Mouse (Mus musculus) MEL (cell line): ENCODE results near the gene Serinc2. TPM values are rescaled to one million over a fixed set of nuclear protein-coding genes. Genes with fewer than 3 reads are reported as not detected.

Experiments
- DNase-seq: peaks from one replicate; pipeline ENCODE4 v3.0.0; 2011; ENCODE audit warnings: low read depth, low spot score
- H3K27ac ChIP-seq: 2 replicates; pipeline ENCODE4 v1.5.1; 2012; ENCODE audit warnings: low read depth, mild to moderate bottlenecking, control low read depth, low read length, moderate library complexity; ENCODE audit not compliant: control insufficient read depth
- H3K27me3 ChIP-seq, 2 experiments: fragments of 150-350 bp in 1 of 2; sonication (generic) in 1 of 2; 2 replicates each; pipeline ENCODE4 v1.6.1; 2012; ENCODE audit warnings: low read length in 2 of 2, mild to moderate bottlenecking in 2 of 2, improper control_type of control experiment in 1 of 2, moderate library complexity in 1 of 2; ENCODE audit not compliant: insufficient read depth in 2 of 2, control insufficient read depth in 1 of 2
- H3K36me3 ChIP-seq, 2 experiments: 2 replicates each; pipeline ENCODE4 v1.6.1; 2012 to 2014; ENCODE audit warnings: low read length in 2 of 2, improper control_type of control experiment in 1 of 2, inconsistent platforms in 1 of 2, mild to moderate bottlenecking in 1 of 2; ENCODE audit not compliant: insufficient read depth in 2 of 2, control insufficient read depth in 1 of 2
- H3K4me1 ChIP-seq, 2 experiments: fragments of 150-350 bp in 1 of 2; sonication (generic) in 1 of 2; 2 replicates each; pipeline ENCODE4 v1.6.1; 2012; ENCODE audit warnings: low read length in 2 of 2, improper control_type of control experiment in 1 of 2, mild to moderate bottlenecking in 1 of 2; ENCODE audit not compliant: insufficient read depth in 2 of 2, control insufficient read depth in 1 of 2
- H3K4me3 ChIP-seq, 2 experiments: fragments of 150-350 bp in 1 of 2; sonication (generic) in 1 of 2; 2 replicates each; pipeline ENCODE4 v1.5.1; 2012; ENCODE audit warnings: low read depth in 2 of 2, low read length in 2 of 2, mild to moderate bottlenecking in 2 of 2, moderate library complexity in 2 of 2, control low read depth in 1 of 2, improper control_type of control experiment in 1 of 2; ENCODE audit not compliant: control insufficient read depth in 1 of 2, insufficient read depth in 1 of 2
- H3K79me2 ChIP-seq: 2 replicates; pipeline ENCODE4 v1.6.1; 2012; ENCODE audit warnings: mild to moderate bottlenecking, low read length, moderate library complexity; ENCODE audit not compliant: control insufficient read depth, poor library complexity, insufficient read depth
- H3K9ac ChIP-seq: 2 replicates; pipeline ENCODE4 v1.6.1; 2012; ENCODE audit warnings: low read depth, mild to moderate bottlenecking, control low read depth, low read length, moderate library complexity; ENCODE audit not compliant: control insufficient read depth, poor library complexity, severe bottlenecking
- H3K9me3 ChIP-seq: fragments of 150-350 bp; sonication (generic); replicated peaks from 2 replicates; pipeline ENCODE4 v1.6.1; 2012; ENCODE audit warnings: mild to moderate bottlenecking, low read length, improper control_type of control experiment, moderate library complexity; ENCODE audit not compliant: insufficient read depth
- BHLHE40 ChIP-seq: IDR thresholded peaks from 2 replicates; pipeline ENCODE4 v1.6.1; 2012; ENCODE audit warnings: low read depth, mild to moderate bottlenecking, inconsistent platforms, low read length, improper control_type of control experiment, borderline replicate concordance
- EP300 ChIP-seq, 2 experiments: IDR thresholded peaks; 2 replicates each; pipeline ENCODE4 v1.6.1; 2011; ENCODE audit warnings: improper control_type of control experiment in 2 of 2, low read length in 2 of 2, low read depth in 1 of 2, mild to moderate bottlenecking in 1 of 2
- ETS1 ChIP-seq: IDR thresholded peaks from 2 replicates; pipeline ENCODE4 v1.6.1; 2012; ENCODE audit warnings: low read depth, mild to moderate bottlenecking, inconsistent platforms, low read length, improper control_type of control experiment, moderate library complexity
- GATA1 ChIP-seq: IDR thresholded peaks from 2 replicates; pipeline ENCODE4 v1.6.1; 2011; ENCODE audit warnings: low read depth, low read length, improper control_type of control experiment
- MAFK ChIP-seq: IDR thresholded peaks from 2 replicates; pipeline ENCODE4 v1.6.1; 2011; ENCODE audit warnings: low read depth, mild to moderate bottlenecking, low read length, improper control_type of control experiment, borderline replicate concordance
- MAZ ChIP-seq: IDR thresholded peaks from 2 replicates; pipeline ENCODE4 v1.6.1; 2012; ENCODE audit warnings: low read depth, mild to moderate bottlenecking, inconsistent platforms, low read length, improper control_type of control experiment
- MEF2A ChIP-seq: IDR thresholded peaks from 2 replicates; pipeline ENCODE4 v1.6.1; 2014; ENCODE audit warnings: low read depth, mild to moderate bottlenecking, inconsistent platforms, low read length, improper control_type of control experiment; ENCODE audit not compliant: poor library complexity, insufficient replicate concordance, severe bottlenecking; ENCODE audit errors: extremely low read depth
- NELFE ChIP-seq: IDR thresholded peaks from 2 replicates; pipeline ENCODE4 v1.6.1; 2011; ENCODE audit warnings: low read depth, low read length, improper control_type of control experiment
- POLR2AphosphoS5 ChIP-seq: IDR thresholded peaks from 2 replicates; pipeline ENCODE4 v1.6.1; 2012; ENCODE audit warnings: low read depth, borderline replicate concordance, mild to moderate bottlenecking, inconsistent platforms, low read length, moderate library complexity, mixed read lengths
- RAD21 ChIP-seq: IDR thresholded peaks from 2 replicates; pipeline ENCODE4 v1.6.1; 2011; ENCODE audit warnings: mild to moderate bottlenecking, low read depth, low read length, improper control_type of control experiment
- RCOR1 ChIP-seq: IDR thresholded peaks from 2 replicates; pipeline ENCODE4 v1.6.1; 2012; ENCODE audit warnings: low read depth, mild to moderate bottlenecking, inconsistent platforms, low read length, improper control_type of control experiment
- SMC3 ChIP-seq: IDR thresholded peaks from 2 replicates; pipeline ENCODE4 v1.6.1; 2011; ENCODE audit warnings: low read depth, low read length, improper control_type of control experiment
- TAL1 ChIP-seq: IDR thresholded peaks from 2 replicates; pipeline ENCODE4 v1.6.1; 2012; ENCODE audit warnings: mild to moderate bottlenecking, inconsistent platforms, low read length, moderate library complexity, mixed read lengths
- UBTF ChIP-seq: IDR thresholded peaks from 2 replicates; pipeline ENCODE4 v1.6.1; 2012; ENCODE audit warnings: low read depth, mild to moderate bottlenecking, inconsistent platforms, low read length, improper control_type of control experiment, moderate library complexity, borderline replicate concordance; ENCODE audit not compliant: insufficient read depth
- USF2 ChIP-seq, 2 experiments: IDR thresholded peaks; 2 replicates each; pipeline ENCODE4 v1.6.1; 2011 to 2012; ENCODE audit warnings: improper control_type of control experiment in 2 of 2, low read length in 2 of 2, borderline replicate concordance in 1 of 2, inconsistent platforms in 1 of 2, low read depth in 1 of 2, mild to moderate bottlenecking in 1 of 2; ENCODE audit not compliant: insufficient read depth in 1 of 2
- ZC3H11A ChIP-seq: IDR thresholded peaks from 2 replicates; pipeline ENCODE4 v1.6.1; 2012; ENCODE audit warnings: low read depth, mild to moderate bottlenecking, inconsistent platforms, low read length, improper control_type of control experiment
- ZKSCAN1 ChIP-seq: IDR thresholded peaks from 2 replicates; pipeline ENCODE4 v1.6.1; 2012; ENCODE audit warnings: low read depth, mild to moderate bottlenecking, inconsistent platforms, low read length, improper control_type of control experiment, moderate library complexity
- ZMIZ1 ChIP-seq: IDR thresholded peaks from 2 replicates; pipeline ENCODE4 v1.6.1; 2012; ENCODE audit warnings: low read depth, mild to moderate bottlenecking, inconsistent platforms, low read length, improper control_type of control experiment, moderate library complexity
- ZNF384 ChIP-seq: IDR thresholded peaks from 2 replicates; pipeline ENCODE4 v1.6.1; 2012; ENCODE audit warnings: low read depth, mild to moderate bottlenecking, inconsistent platforms, low read length, improper control_type of control experiment
- polyA plus RNA-seq, 2 experiments: library from polyadenylated mRNA; stranded (reverse) in 1 of 2; unstranded in 1 of 2; fragments of >175 nt in 1 of 2; fragments of >200 nt in 1 of 2; gene quantifications; 2 replicates each; pipeline versions ENCODE4 v1.2.1 to v1.2.4; 2012; ENCODE audit warnings: low replicate concordance in 2 of 2, low read depth in 1 of 2; ENCODE audit not compliant: insufficient read length in 2 of 2, insufficient read depth in 1 of 2, missing spikeins in 1 of 2
- total RNA-seq: library from RNA; depleted of rRNA; stranded (reverse); fragments of 300-350 nt; gene quantifications from 2 replicates; pipeline ENCODE4 v1.2.3, GENCODE M21; 2012

Gene Serinc2
- total and polyA plus RNA-seq, 3 experiments: 0.21 TPM; not detected in 2

- no peak overlapping the region for H3K9ac ChIP-seq
- H3K4me3 ChIP-seq: no peak overlapping the region
- no peak for DNase-seq
- H3K27ac ChIP-seq: no peak overlapping the region
- H3K9me3 ChIP-seq: no peaks in the 10 kb centered on the region
- TF ChIP-seq BHLHE40 (no peak), NELFE (no peak), TAL1 (no peak), MAFK (no peak), ZKSCAN1 (no peak), USF2 (IDR thresholded peaks at IDR 0.05; ENCODE audit: borderline replicate concordance in 1 of 2, insufficient read depth in 1 of 2, low read depth in 1 of 2, low read length in 2 of 2) (no peak), ETS1 (no peak), EP300 (IDR thresholded peaks at IDR 0.05; ENCODE audit: low read depth in 1 of 2, low read length in 2 of 2) (no peak), POLR2AphosphoS5 (no peak), MAZ (no peak), RAD21 (no peak), ZC3H11A (no peak), GATA1 (no peak), ZNF384 (no peak), UBTF (no peak), ZMIZ1 (no peak), SMC3 (no peak), MEF2A (no peak)
- peaks cover 2 to 14% of the 10 kb centered on the region in 2 experiments; a peak in 3 of 4 replicates for H3K27me3 ChIP-seq
- H3K4me1 ChIP-seq: peaks cover 0 to 5% of the 10 kb centered on the region in 2 experiments; a peak in 1 of 4 replicates
- H3K36me3 ChIP-seq: no peaks in the 10 kb centered on the region
- no peaks in the 10 kb centered on the region for H3K79me2 ChIP-seq
Observed at GRCm38 (mm10) chr4:130286531-130286930, 7.5 kb upstream of the Serinc2 start.

GRCm38 (mm10) chr4:130283826-130284225 is 4.8 kb upstream of the Serinc2 start:
- DNase-seq: peak; percentile 39
- Histone ChIP-seq H3K79me2 (no peaks in the 10 kb centered on the region), H3K36me3 (no peaks in the 10 kb centered on the region), H3K4me1 (peaks cover 0 to 5% of the 10 kb centered on the region in 2 experiments; a peak in 1 of 4 replicates), H3K27me3 (peaks cover 2 to 12% of the 10 kb centered on the region in 2 experiments; a peak in 3 of 4 replicates), H3K9ac (no peak overlapping the region), H3K4me3 (no peak overlapping the region), H3K9me3 (no peaks in the 10 kb centered on the region), H3K27ac (no peak overlapping the region)
- 0 out of 2 replicates have a peak, but pooled peaks have one; percentile 9 for TF ChIP-seq RCOR1
- TF ChIP-seq MEF2A: peak; percentile 81; the same call in 1 of the 2 replicates
- no peak for TF ChIP-seq MAFK
